Mouse (Mus musculus) T-helper 2 cell (primary cell): Measurements from ENCODE around the gene Cst7.

Experiments used
- in situ Hi-C: fragments of 300-600 bp; cut with MboI, MseI; formaldehyde crosslinking; loops from one replicate; pipeline ENCODE4 v1.15.1; 2025; ENCODE audit warnings: high pct_unique_total_duplicates

Cst7 gene

DNA sequence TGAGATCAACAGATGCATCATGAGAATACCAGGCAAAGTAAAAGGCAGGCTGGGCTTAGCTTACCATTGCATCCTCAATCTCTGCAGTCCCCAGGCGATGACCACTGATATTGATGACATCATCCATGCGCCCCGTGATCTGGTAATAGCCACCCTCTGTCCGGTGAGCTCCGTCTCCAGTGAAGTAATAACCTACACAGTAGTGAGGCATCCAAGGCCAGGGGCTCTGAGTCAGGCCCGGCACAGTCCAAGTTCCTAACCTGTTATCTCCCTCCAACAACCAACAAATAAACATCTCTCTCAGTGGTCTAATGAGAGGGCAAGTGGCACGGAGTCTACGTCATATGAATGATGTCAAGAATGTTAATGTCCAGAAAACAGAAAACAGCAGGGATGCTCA, 54.7 kb downstream of the Cst7 start:
- in situ Hi-C loops = no loop called here

DNA sequence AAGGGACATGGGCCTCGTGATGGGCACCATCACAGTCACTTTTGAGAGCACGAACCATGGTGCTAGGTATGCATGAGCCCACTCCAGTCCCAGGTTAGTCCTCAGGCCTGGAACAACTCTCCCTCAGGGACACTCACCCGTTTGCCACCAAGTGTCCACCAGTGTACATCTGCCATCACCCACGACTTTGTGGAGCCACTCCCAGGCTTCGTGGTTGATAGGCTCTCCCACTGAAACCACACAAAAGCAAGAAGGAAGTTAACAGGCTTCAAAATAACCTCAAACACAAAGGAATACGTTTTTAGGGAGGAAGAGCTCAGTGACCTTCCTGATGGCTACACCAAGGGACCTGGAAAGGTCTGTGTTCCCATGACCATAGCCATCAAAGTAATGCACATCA, 56.9 kb downstream of the Cst7 start:
- in situ Hi-C loops = no loop called here
